Mouse (Mus musculus): ENCODE data around the gene Snx5. TPM values are rescaled to one million over a fixed set of nuclear protein-coding genes. Genes with fewer than 3 reads are reported as not detected.

The Snx5 gene
- total and polyA plus RNA-seq, 3 experiments: 22.2 to 55.3 (median 51.5) TPM

DNA sequence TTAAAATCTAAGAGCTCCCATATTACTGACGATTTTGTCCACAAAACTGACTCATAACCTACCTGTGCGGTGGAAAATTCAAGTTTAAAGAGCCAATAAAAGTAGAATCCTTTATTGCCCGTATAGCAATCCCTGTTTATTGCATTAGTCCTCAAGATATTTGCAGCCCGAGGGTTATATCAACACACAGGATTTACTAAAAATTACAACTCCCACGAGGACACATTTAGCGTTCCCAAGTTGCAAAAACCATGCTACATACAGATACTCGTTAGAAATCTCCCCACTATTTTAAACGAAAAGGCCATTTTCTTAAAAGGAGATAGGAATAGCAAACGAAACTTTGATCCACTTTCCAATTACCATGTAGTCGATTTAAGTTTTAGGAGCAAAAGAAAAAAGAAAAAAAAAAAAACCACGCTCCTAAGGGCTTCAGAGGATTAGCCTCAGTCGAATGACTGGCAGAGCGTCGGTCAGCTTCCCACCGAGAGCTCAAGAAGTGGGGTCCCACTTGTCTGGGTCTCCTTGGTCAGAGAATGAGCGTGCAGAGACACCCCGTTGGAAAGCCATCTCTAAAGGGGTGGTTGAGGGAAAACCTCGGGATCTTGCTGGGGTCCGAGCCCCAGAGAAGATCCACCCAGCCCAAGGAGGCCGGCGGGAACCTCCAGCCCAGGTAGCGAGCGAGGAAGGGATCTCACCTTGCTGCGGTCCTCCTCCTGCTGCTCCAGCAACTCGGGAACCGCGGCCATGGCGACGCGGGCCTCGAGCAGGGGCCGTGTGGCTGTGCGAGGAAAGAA, 829 bp downstream of the Snx5 start:
- under 1% methylated on average over 30 of the region's 33 CpGs for WGBS
- intact Hi-C loops (cut with DNase I): loop anchor here (2.0 to 5.0 kb wide), 2 partner anchors 99 to 263 kb away; partner anchors contain the start of genes Kat14 and Pet117
- peak overlapping the region; percentile 97 for H3K4me3 ChIP-seq

DNA sequence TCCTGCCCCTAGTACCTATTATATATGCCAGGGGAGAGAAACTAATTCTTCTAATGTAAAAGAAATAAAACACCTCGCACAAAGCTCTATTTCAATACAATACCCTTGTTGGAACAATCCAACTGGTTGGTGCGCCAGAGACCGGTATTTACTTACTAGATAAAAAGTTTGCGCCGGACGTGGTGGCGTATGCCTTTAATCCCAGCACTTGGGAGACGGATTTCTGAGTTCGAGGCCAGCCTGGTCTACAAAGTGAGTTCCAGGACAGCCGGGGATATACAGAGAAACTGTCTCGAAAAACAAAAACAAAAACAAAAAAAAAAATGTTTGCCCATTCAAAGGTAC, 1.4 kb downstream of the Snx5 start:
- intact Hi-C loops (cut with DNase I): no loop called here
- WGBS: 13% methylated on average over 11 of the region's 11 CpGs
- TF ChIP-seq CTCF (IDR thresholded peaks at IDR 0.05) (no peak), POLR2A (IDR thresholded peaks at IDR 0.05; ENCODE audit: insufficient read depth, low read depth, low read length) (no peak), EP300 (IDR thresholded peaks at IDR 0.05; ENCODE audit: insufficient read depth, low read depth, low read length) (no peak)
- peak in 1 of 2 experiments; percentile 27 for DNase-seq
- no peak overlapping the region for H3K9ac ChIP-seq (ENCODE audit: low read depth, low read length)
- H3K36me3 ChIP-seq (ENCODE audit: control insufficient read depth, insufficient read depth, low read length): peaks cover 22% of the 10 kb centered on the region
- H3K79me2 ChIP-seq (replicated peaks; ENCODE audit: control insufficient read depth, insufficient read depth, low read length): peaks cover 3% of the 10 kb centered on the region
- H3K4me1 ChIP-seq (ENCODE audit: control insufficient read depth, insufficient read depth, low read length): peaks cover 1% of the 10 kb centered on the region
- H3K4me3 ChIP-seq: peak overlapping the region; percentile 97
- no peaks in the 10 kb centered on the region for H3K27me3 ChIP-seq (ENCODE audit: control insufficient read depth, insufficient read depth, low read length)
- H3K27ac ChIP-seq: peak overlapping the region; percentile 99

More for the DNA sequence above, 829 bp downstream of the Snx5 start:
- peaks cover 2% of the 10 kb centered on the region for H3K79me2 ChIP-seq (replicated peaks; ENCODE audit: control insufficient read depth, insufficient read depth, low read length)
- H3K9ac ChIP-seq (ENCODE audit: low read depth, low read length): peak overlapping the region; percentile 97
- no peak for TF ChIP-seq CTCF (IDR thresholded peaks at IDR 0.05)
- TF ChIP-seq POLR2A (IDR thresholded peaks at IDR 0.05; ENCODE audit: insufficient read depth, low read depth, low read length): no peak
- no peak for TF ChIP-seq EP300 (IDR thresholded peaks at IDR 0.05; ENCODE audit: insufficient read depth, low read depth, low read length)
- no peak for DNase-seq
- no peaks in the 10 kb centered on the region for H3K27me3 ChIP-seq (ENCODE audit: control insufficient read depth, insufficient read depth, low read length)
- H3K4me1 ChIP-seq (ENCODE audit: control insufficient read depth, insufficient read depth, low read length): peaks cover 1% of the 10 kb centered on the region
- H3K27ac ChIP-seq: peak overlapping the region; percentile 99
- H3K36me3 ChIP-seq (ENCODE audit: control insufficient read depth, insufficient read depth, low read length): peaks cover 19% of the 10 kb centered on the region

DNA sequence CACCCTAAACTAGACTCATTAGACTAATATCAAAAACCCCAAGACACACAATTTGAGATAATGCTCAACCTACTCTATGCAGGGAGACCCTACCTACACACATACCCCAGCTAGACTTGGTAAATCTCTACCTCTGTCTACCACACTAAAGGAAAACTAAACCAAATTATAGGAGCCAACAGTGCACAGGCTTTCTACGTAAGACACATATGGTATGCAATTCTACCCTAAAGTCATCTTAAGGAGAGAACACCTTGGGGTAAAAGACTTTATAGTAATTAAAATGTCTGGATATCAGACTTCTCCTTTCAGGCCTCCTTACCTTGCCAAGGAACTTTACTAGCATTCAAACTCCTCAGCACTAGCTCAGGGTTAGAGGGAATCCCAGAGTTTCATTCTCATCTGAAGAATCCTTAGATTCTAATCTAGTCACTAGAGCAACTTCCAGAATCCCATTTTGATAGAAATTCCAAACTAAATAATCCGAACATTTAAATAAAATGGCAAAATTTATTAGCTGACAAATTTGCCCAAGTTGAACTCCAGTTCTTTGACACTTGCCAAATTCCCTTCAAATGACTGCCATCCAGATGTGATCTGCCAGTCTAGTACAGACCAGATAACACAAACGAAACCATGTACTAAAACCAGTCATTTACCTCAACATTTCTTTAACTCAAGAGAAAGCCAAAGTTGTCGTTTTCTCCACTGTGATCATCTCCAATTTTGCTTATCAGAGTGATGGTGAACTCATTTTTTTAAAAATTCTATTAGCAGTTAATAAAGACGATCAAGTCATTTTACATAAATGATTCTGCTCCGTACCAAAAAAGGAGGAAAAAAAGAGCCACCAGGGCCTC, 2.0 kb downstream of the Snx5 start:
- no peak for TF ChIP-seq EP300 (IDR thresholded peaks at IDR 0.05; ENCODE audit: insufficient read depth, low read depth, low read length)
- no peak for TF ChIP-seq POLR2A (IDR thresholded peaks at IDR 0.05; ENCODE audit: insufficient read depth, low read depth, low read length)
- no peak for TF ChIP-seq CTCF (IDR thresholded peaks at IDR 0.05)
- Histone ChIP-seq H3K4me3 (peak overlapping the region; percentile 97), H3K27me3 (ENCODE audit: control insufficient read depth, insufficient read depth, low read length) (no peaks in the 10 kb centered on the region), H3K4me1 (ENCODE audit: control insufficient read depth, insufficient read depth, low read length) (peaks cover 1% of the 10 kb centered on the region), H3K27ac (peak overlapping the region; percentile 2), H3K9ac (ENCODE audit: low read depth, low read length) (no peak overlapping the region), H3K79me2 (replicated peaks; ENCODE audit: control insufficient read depth, insufficient read depth, low read length) (peaks cover 3% of the 10 kb centered on the region), H3K36me3 (ENCODE audit: control insufficient read depth, insufficient read depth, low read length) (peaks cover 22% of the 10 kb centered on the region)
- intact Hi-C loops (cut with DNase I): no loop called here
- DNase-seq: no peak
- WGBS: 42% methylated on average over 6 of the region's 6 CpGs

DNA sequence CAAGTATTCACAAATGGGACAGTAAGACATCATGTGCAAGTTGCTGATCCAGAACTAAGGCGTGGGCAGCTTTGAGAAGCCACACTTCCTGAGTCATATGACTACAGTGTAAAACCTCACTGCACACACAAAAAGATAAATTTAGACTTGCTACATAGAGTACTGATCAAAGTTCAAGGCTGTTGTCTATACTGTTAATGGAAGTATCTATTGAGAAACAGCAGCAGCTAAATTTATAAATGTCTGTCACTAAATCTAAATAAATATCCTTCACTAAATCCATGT, 3.0 kb downstream of the Snx5 start:
- H3K79me2 ChIP-seq (replicated peaks; ENCODE audit: control insufficient read depth, insufficient read depth, low read length): peaks cover 3% of the 10 kb centered on the region
- peak overlapping the region; percentile 2; the same call in 1 of the 2 replicates for H3K27ac ChIP-seq
- no peaks in the 10 kb centered on the region for H3K27me3 ChIP-seq (ENCODE audit: control insufficient read depth, insufficient read depth, low read length)
- H3K4me1 ChIP-seq (ENCODE audit: control insufficient read depth, insufficient read depth, low read length): peaks cover 1% of the 10 kb centered on the region
- H3K4me3 ChIP-seq: no peak overlapping the region; the same call in 1 of the 2 replicates
- DNase-seq: peak in 1 of 2 experiments; percentile 33
- H3K9ac ChIP-seq (ENCODE audit: low read depth, low read length): no peak overlapping the region
- peaks cover 22% of the 10 kb centered on the region for H3K36me3 ChIP-seq (ENCODE audit: control insufficient read depth, insufficient read depth, low read length)
- intact Hi-C loops (cut with DNase I): no loop called here
- TF ChIP-seq EP300 (IDR thresholded peaks at IDR 0.05; ENCODE audit: insufficient read depth, low read depth, low read length) (no peak), POLR2A (IDR thresholded peaks at IDR 0.05; ENCODE audit: insufficient read depth, low read depth, low read length) (no peak)
- 8% methylated on average over 1 of the region's 1 CpGs for WGBS

DNA sequence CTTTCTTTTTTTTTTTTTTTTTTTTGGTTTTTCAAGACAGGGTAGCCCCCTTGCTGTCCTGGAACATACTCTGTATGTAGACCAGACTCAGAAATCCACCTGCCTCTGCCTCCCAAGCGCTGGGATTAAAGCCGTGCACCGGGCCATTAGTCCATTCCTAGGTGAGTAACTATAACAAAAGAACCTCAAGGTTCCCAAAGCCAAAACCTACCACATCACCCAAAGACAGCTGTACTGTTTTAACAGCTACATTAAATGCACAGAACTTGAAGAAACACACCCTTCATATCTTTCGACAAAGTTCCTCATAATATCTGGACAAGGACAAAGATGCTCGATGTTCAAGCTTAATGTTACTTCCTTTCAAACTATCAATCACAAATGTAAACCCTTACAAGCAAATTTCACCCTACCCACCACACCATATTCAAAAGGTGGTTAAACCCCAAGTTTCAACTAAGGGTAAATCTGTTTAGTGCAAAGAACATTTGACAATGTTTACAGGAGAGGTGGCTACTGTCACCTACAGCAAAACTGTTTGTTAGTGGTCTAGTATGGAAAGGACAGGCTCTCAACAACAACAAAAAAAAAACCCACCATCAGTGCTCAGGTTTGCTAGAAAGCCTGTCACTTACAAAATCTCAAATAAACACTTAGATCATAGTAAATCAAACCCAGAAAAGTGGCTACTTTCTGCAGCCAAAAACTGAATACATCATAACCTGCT, 3.5 kb downstream of the Snx5 start:
- H3K27me3 ChIP-seq (ENCODE audit: control insufficient read depth, insufficient read depth, low read length): no peaks in the 10 kb centered on the region
- WGBS: 53% methylated on average over 5 of the region's 5 CpGs
- H3K79me2 ChIP-seq (replicated peaks; ENCODE audit: control insufficient read depth, insufficient read depth, low read length): peaks cover 3% of the 10 kb centered on the region
- DNase-seq: no peak
- H3K27ac ChIP-seq: no peak overlapping the region; the same call in 1 of the 2 replicates
- H3K4me1 ChIP-seq (ENCODE audit: control insufficient read depth, insufficient read depth, low read length): peaks cover 1% of the 10 kb centered on the region
- TF ChIP-seq EP300 (IDR thresholded peaks at IDR 0.05; ENCODE audit: insufficient read depth, low read depth, low read length) (no peak), CTCF (IDR thresholded peaks at IDR 0.05) (no peak), POLR2A (IDR thresholded peaks at IDR 0.05; ENCODE audit: insufficient read depth, low read depth, low read length) (no peak)
- peaks cover 23% of the 10 kb centered on the region for H3K36me3 ChIP-seq (ENCODE audit: control insufficient read depth, insufficient read depth, low read length)
- intact Hi-C loops (cut with DNase I): no loop called here
- no peak overlapping the region for H3K4me3 ChIP-seq
- no peak overlapping the region for H3K9ac ChIP-seq (ENCODE audit: low read depth, low read length)

All from heart, adult 2 months (tissue).